Comparison of ENCODE assay signal across 17 mouse cellular contexts in genomic region chr2:52179678-52180077, GRCm38 (mm10).
A peak's percentile ranks its signal among the peaks of the same experiment; 100 is the strongest.
DNase-seq lines count a peak whose midpoint lies in the region; ATAC-seq lines count a peak whose summit lies in the region.
"Had no signal": no experiment of that assay in that cellular context is flagged by ENCODE, and none has a peak within 500 bp of the region (broad histone marks: within the 10 kb centered on the region; RNA-seq: fewer than 3 reads in every experiment).

No protein-coding gene starts in this region.

- intact Hi-C loops in left cerebral cortex, postnatal 36 days (cut with DNase I) = no loop called here

- no peaks in the 10 kb centered on the region for H3K27me3 ChIP-seq in kidney, embryonic 14.5 days (ENCODE audit: control insufficient read depth, insufficient read depth, low read length)
- H3K27me3 ChIP-seq: forebrain, embryonic 15.5 days; hindbrain, embryonic 13.5 days; lung, embryonic 15.5 days had no signal

- H3K9ac ChIP-seq in kidney, embryonic 14.5 days (ENCODE audit: low read depth, low read length) = no peak overlapping the region
- H3K9ac ChIP-seq: forebrain, embryonic 15.5 days; hindbrain, embryonic 13.5 days; lung, embryonic 15.5 days had no signal

- DNase-seq in kidney, postnatal 25 days = no peak
- DNase-seq in 3T3-L1 (ENCODE audit: low read depth, low spot score) = peak; percentile 21
- peak; percentile 0 for DNase-seq in Muller cell, postnatal 12 days (ENCODE audit: inconsistent ontology term)
- no peak for DNase-seq in left cerebral cortex, postnatal 36 days (ENCODE audit: low spot score in 2 of 2)
- no peak for DNase-seq in layer of hippocampus, postnatal 10 days (ENCODE audit: low spot score in 2 of 2)
- DNase-seq: cerebellum, adult 11 months; heart, adult 2 months; left cerebral cortex, postnatal 4 days; retina, postnatal 1 day; thymus, postnatal 4 days had no signal

- no peaks in the 10 kb centered on the region for H3K36me3 ChIP-seq in kidney, embryonic 14.5 days (ENCODE audit: control insufficient read depth, insufficient read depth, low read length)
- H3K36me3 ChIP-seq: forebrain, embryonic 15.5 days; hindbrain, embryonic 13.5 days; lung, embryonic 15.5 days had no signal

- no peaks in the 10 kb centered on the region for H3K9me3 ChIP-seq in kidney, embryonic 14.5 days (ENCODE audit: control insufficient read depth, low read length)
- H3K9me3 ChIP-seq: forebrain, embryonic 15.5 days; hindbrain, embryonic 13.5 days; lung, embryonic 15.5 days had no signal

- H3K4me3 ChIP-seq in kidney, embryonic 14.5 days (ENCODE audit: low read length) = no peak overlapping the region
- H3K4me3 ChIP-seq: forebrain, embryonic 15.5 days; heart, adult 2 months; hindbrain, embryonic 13.5 days; lung, embryonic 15.5 days had no signal

- WGBS in kidney, embryonic 14.5 days = 62% methylated on average over 1 of the region's 1 CpGs

- no peak overlapping the region for H3K27ac ChIP-seq in kidney, embryonic 14.5 days (ENCODE audit: low read depth, low read length)
- H3K27ac ChIP-seq: forebrain, embryonic 15.5 days; heart, adult 2 months; hindbrain, embryonic 13.5 days; lung, embryonic 15.5 days had no signal

- no peaks in the 10 kb centered on the region for H3K4me1 ChIP-seq in kidney, embryonic 14.5 days (ENCODE audit: control insufficient read depth, insufficient read depth, low read length)
- H3K4me1 ChIP-seq: hindbrain, embryonic 13.5 days; lung, embryonic 15.5 days had no signal

- H3K4me2 ChIP-seq in kidney, embryonic 14.5 days (replicated peaks; ENCODE audit: low read depth, low read length) = no peak overlapping the region
- H3K4me2 ChIP-seq: forebrain, embryonic 15.5 days; hindbrain, embryonic 13.5 days; liver, embryonic 11.5 days; lung, embryonic 15.5 days had no signal

- ATAC-seq in kidney, embryonic 14.5 days (ENCODE audit: low FRiP score, low TSS enrichment) = peak; percentile 55; the same call in 1 of the 2 replicates
- peak; percentile 33; the same call in 1 of the 2 replicates for ATAC-seq in megakaryocyte, adult 5-6 weeks (ENCODE audit: poor library complexity, severe bottlenecking)
- ATAC-seq: forebrain, embryonic 15.5 days; intestine, postnatal 0 days had no signal

Comparison
In these comparisons a context has a peak if more than half of its experiments do, and no peak if none do; other contexts are left out.
1. DNase-seq: peak in 3T3-L1 (single experiment) and Muller cell, postnatal 12 days (single experiment); none in kidney, postnatal 25 days (0 of 2), left cerebral cortex, postnatal 36 days (0 of 2) and layer of hippocampus, postnatal 10 days (0 of 2).